Mouse (Mus musculus): ENCODE data around the gene Tmem216.

Gene Tmem216

GRCm38 (mm10) chr19:10496976-10497375, 59.1 kb downstream of the Tmem216 start:
- in situ Hi-C loops (cut with MboI, MseI): no loop called here

GRCm38 (mm10) chr19:10495670-10496069, 60.4 kb downstream of the Tmem216 start:
- in situ Hi-C loops (cut with MboI, MseI): no loop called here

- in situ Hi-C loops (cut with MboI, MseI): loop anchor here (5.0 to 10.0 kb wide), 2 partner anchors 39 to 232 kb away; no protein-coding TSS in a partner anchor
These were observed 69.7 kb downstream of the Tmem216 start for GRCm38 (mm10) chr19:10486264-10486738.

All from T-helper 2 cell (primary cell).